Mouse (Mus musculus): ENCODE results near the gene Gm6401.
"Not testable (repeated sequence)": the region's sequence is repeated elsewhere in the genome, so short reads cannot be mapped to it uniquely, and the experiment has no call there.

Gene Gm6401

GRCm38 (mm10) chr14:41967827-41968226 lies at the start of gene Gm6401:
Gm6401 (minus strand) TSS chr14:41967927.
- not testable (repeated sequence) for DNase-seq (ENCODE audit: extremely low read depth, insufficient read length, low spot score)

- not testable (repeated sequence) for DNase-seq (ENCODE audit: extremely low read depth, insufficient read length, low spot score)
These were observed 15.5 kb upstream of the Gm6401 start, which contains the start of gene Gm3543 for GRCm38 (mm10) chr14:41983225-41983624. Gm3543 (minus strand) TSS chr14:41983325.

GRCm38 (mm10) chr14:41968596-41968995 lies 869 bp upstream of the Gm6401 start:
- not testable (repeated sequence) for DNase-seq (ENCODE audit: extremely low read depth, insufficient read length, low spot score)

- DNase-seq (ENCODE audit: extremely low read depth, insufficient read length, low spot score): not testable (repeated sequence)
These were observed 3.6 kb downstream of the Gm6401 start for GRCm38 (mm10) chr14:41964095-41964494.

- not testable (repeated sequence) for DNase-seq (ENCODE audit: extremely low read depth, insufficient read length, low spot score)
These were observed 24.0 kb downstream of the Gm6401 start, which contains the start of gene 1700024B05Rik for GRCm38 (mm10) chr14:41943695-41944094. 1700024B05Rik (plus strand) TSS chr14:41943995.

GRCm38 (mm10) chr14:41924649-41925048 lies 43.1 kb downstream of the Gm6401 start, which contains the start of gene 1700049E17Rik1:
1700049E17Rik1 (plus strand) TSS chr14:41924949.
- DNase-seq (ENCODE audit: extremely low read depth, insufficient read length, low spot score): not testable (repeated sequence)

Data from 3134 (cell line).